Mouse (Mus musculus) stomach, embryonic 16.5 days (tissue): Measurements from ENCODE around the gene Frat2. TPM values are rescaled to one million over a fixed set of nuclear protein-coding genes. Genes with fewer than 3 reads are reported as not detected.
A peak's percentile ranks its signal among the peaks of the same experiment; 100 is the strongest.

Source experiments
- ATAC-seq: fragments of 200-750 bp; cut with Nextera tagmentation; 2 replicates; pipeline ENCODE4 v1.8.0; 2017; ENCODE audit warnings: moderate number of reproducible peaks, moderate TSS enrichment; ENCODE audit not compliant: insufficient read depth, low FRiP score
- H3K27ac ChIP-seq: fragments of 300-500 bp; sonication (generic); 2 replicates; pipeline ENCODE4 v1.5.1; 2014; ENCODE audit warnings: low read length
- H3K27me3 ChIP-seq: fragments of 300-500 bp; sonication (generic); 2 replicates; pipeline ENCODE4 v1.6.1; 2014; ENCODE audit warnings: low read length, control low read depth, mixed read lengths; ENCODE audit not compliant: control insufficient read depth, insufficient read depth
- H3K36me3 ChIP-seq: fragments of 300-500 bp; sonication (generic); 2 replicates; pipeline ENCODE4 v1.6.1; 2014; ENCODE audit warnings: low read length; ENCODE audit not compliant: control insufficient read depth, insufficient read depth
- H3K4me1 ChIP-seq: fragments of 300-500 bp; sonication (generic); 2 replicates; pipeline ENCODE4 v1.6.1; 2014; ENCODE audit warnings: low read length, control low read depth, mixed read lengths; ENCODE audit not compliant: control insufficient read depth, insufficient read depth
- H3K4me2 ChIP-seq: fragments of 300-500 bp; sonication (generic); 2 replicates; pipeline ENCODE4 v1.6.1; 2014; ENCODE audit warnings: low read depth, low read length, mixed read lengths
- H3K4me3 ChIP-seq: fragments of 300-500 bp; sonication (generic); replicated peaks from 2 replicates; pipeline ENCODE4 v1.5.1; 2014; ENCODE audit warnings: mild to moderate bottlenecking, low read length
- H3K9ac ChIP-seq: fragments of 300-500 bp; sonication (generic); 2 replicates; pipeline ENCODE4 v1.6.1; 2014; ENCODE audit warnings: low read length
- H3K9me3 ChIP-seq: fragments of 300-500 bp; sonication (generic); replicated peaks from 2 replicates; pipeline ENCODE4 v1.6.1; 2016; ENCODE audit warnings: low read length, control low read depth; ENCODE audit not compliant: control insufficient read depth
- WGBS: fragments of 180-500 bp; shearing (Covaris S2); extraction: QIAGEN DNeasy Blood & Tissue Kit; methylation state at CpG from one replicate; pipeline ENCODE4 v1.1.7; 2014; 5-methylcytosine and 5-hydroxymethylcytosine counted together
- polyA plus RNA-seq: library from polyadenylated mRNA; unstranded; fragments of >200 nt; fragmentation: Nextera tagmentation; extraction: Ambion mirVana; gene quantifications from 2 replicates; pipeline ENCODE4 v1.2.1, GENCODE M21; 2015

The Frat2 gene
- polyA plus RNA-seq, 1 experiment from 2014 or later, result 3.0 TPM

- H3K27me3 ChIP-seq, result no peaks in the 10 kb centered on the region
- ATAC-seq, result peak; percentile 100
- H3K4me2 ChIP-seq, result peak within 1 kb of the TSS; percentile 78
- peak within 1 kb of the TSS; percentile 99 for H3K4me3 ChIP-seq
- no peaks in the 10 kb centered on the region; the same call in 1 of the 2 replicates for H3K4me1 ChIP-seq
- peak within 1 kb of the TSS; percentile 55 for H3K27ac ChIP-seq
- no peaks in the 10 kb centered on the region for H3K36me3 ChIP-seq
- peak within 1 kb of the TSS; percentile 92 for H3K9ac ChIP-seq
- H3K9me3 ChIP-seq, result no peaks in the 10 kb centered on the region
- WGBS, result under 1% methylated on average over 47 of the region's 48 CpGs
Measured at GRCm38 (mm10) chr19:41801742-41802369, 46.1 kb downstream of the Frat2 start, which contains the start of gene Arhgap19. Arhgap19 (minus strand) TSS chr19:41802047.

GRCm38 (mm10) chr19:41800986-41801741 is 46.8 kb downstream of the Frat2 start:
- Histone ChIP-seq H3K4me2 (peak overlapping the region; percentile 78), H3K9ac (peak overlapping the region; percentile 92), H3K27me3 (no peaks in the 10 kb centered on the region), H3K4me3 (peak overlapping the region; percentile 99), H3K4me1 (no peaks in the 10 kb centered on the region; the same call in 1 of the 2 replicates), H3K36me3 (no peaks in the 10 kb centered on the region), H3K27ac (peak overlapping the region; percentile 55), H3K9me3 (no peaks in the 10 kb centered on the region)
- WGBS, result 2% methylated on average over 26 of the region's 26 CpGs
- no peak for ATAC-seq

GRCm38 (mm10) chr19:41800451-41800850 is 47.5 kb downstream of the Frat2 start:
- H3K27me3 ChIP-seq, result no peaks in the 10 kb centered on the region
- peak overlapping the region; percentile 99 for H3K4me3 ChIP-seq
- H3K27ac ChIP-seq, result no peak overlapping the region
- H3K9me3 ChIP-seq, result no peaks in the 10 kb centered on the region
- ATAC-seq, result no peak
- 0 out of 2 replicates have a peak overlapping the region, but pooled peaks have one; percentile 2 for H3K9ac ChIP-seq
- H3K36me3 ChIP-seq, result no peaks in the 10 kb centered on the region
- peak overlapping the region; percentile 78 for H3K4me2 ChIP-seq
- H3K4me1 ChIP-seq, result no peaks in the 10 kb centered on the region; the same call in 1 of the 2 replicates
- 46% methylated on average over 6 of the region's 6 CpGs for WGBS

GRCm38 (mm10) chr19:41797536-41797935 is 50.4 kb downstream of the Frat2 start:
- Histone ChIP-seq H3K4me2 (no peak overlapping the region), H3K27ac (no peak overlapping the region), H3K36me3 (no peaks in the 10 kb centered on the region), H3K9me3 (no peaks in the 10 kb centered on the region), H3K9ac (no peak overlapping the region), H3K4me1 (peaks cover 5% of the 10 kb centered on the region), H3K27me3 (no peaks in the 10 kb centered on the region), H3K4me3 (no peak overlapping the region)
- ATAC-seq, result no peak
- 87% methylated on average over 6 of the region's 6 CpGs for WGBS

- Histone ChIP-seq H3K27ac (no peak overlapping the region), H3K9me3 (no peaks in the 10 kb centered on the region), H3K36me3 (no peaks in the 10 kb centered on the region), H3K4me3 (no peak overlapping the region), H3K4me2 (no peak overlapping the region), H3K27me3 (no peaks in the 10 kb centered on the region), H3K9ac (no peak overlapping the region), H3K4me1 (peaks cover 5% of the 10 kb centered on the region; the same call in 1 of the 2 replicates)
- ATAC-seq, result no peak
- 76% methylated on average over 12 of the region's 12 CpGs for WGBS
Measured at GRCm38 (mm10) chr19:41796789-41797327, 51.1 kb downstream of the Frat2 start.

GRCm38 (mm10) chr19:41796148-41796760 is 51.7 kb downstream of the Frat2 start:
- H3K36me3 ChIP-seq, result no peaks in the 10 kb centered on the region
- H3K27me3 ChIP-seq, result no peaks in the 10 kb centered on the region
- no peak overlapping the region for H3K9ac ChIP-seq
- no peak overlapping the region for H3K27ac ChIP-seq
- no peak for ATAC-seq
- 56% methylated on average over 3 of the region's 3 CpGs for WGBS
- H3K4me1 ChIP-seq, result peaks cover 5% of the 10 kb centered on the region; the same call in 1 of the 2 replicates
- H3K4me2 ChIP-seq, result no peak overlapping the region
- no peaks in the 10 kb centered on the region for H3K9me3 ChIP-seq
- no peak overlapping the region for H3K4me3 ChIP-seq

Other genes with a start within 250 kb of the Frat2 start
- 0.69 and 0.97 TPM in 2 replicates for gene Slit1, start 104.5 kb downstream of the Frat2 start, polyA plus RNA-seq
- gene Arhgap19, start 46.1 kb downstream of the Frat2 start, polyA plus RNA-seq, result 18.8 and 20.3 TPM in 2 replicates
- gene Frat1, start 18.2 kb downstream of the Frat2 start, polyA plus RNA-seq, result 8.9 and 9.9 TPM in 2 replicates
- gene Rrp12, start 48.0 kb upstream of the Frat2 start, polyA plus RNA-seq, result 15.4 and 15.9 TPM in 2 replicates
- 706 and 744 TPM in 2 replicates for gene Pgam1, start 63.8 kb upstream of the Frat2 start, polyA plus RNA-seq
- 63.0 and 64.4 TPM in 2 replicates for gene Exosc1, start 85.3 kb upstream of the Frat2 start, polyA plus RNA-seq
- gene Zdhhc16, start 85.3 kb upstream of the Frat2 start, polyA plus RNA-seq, result 76.2 and 76.6 TPM in 2 replicates
- 27.6 and 31.5 TPM in 2 replicates for gene Mms19, start 133.0 kb upstream of the Frat2 start, polyA plus RNA-seq
- gene Ubtd1, start 133.6 kb upstream of the Frat2 start, polyA plus RNA-seq, result 13.4 and 14.8 TPM in 2 replicates
- 0.84 TPM in 1 of 2 replicates, not detected in the other for gene Ankrd2, start 187.9 kb upstream of the Frat2 start, polyA plus RNA-seq
- 3.5 and 3.6 TPM in 2 replicates for gene Hoga1, start 197.5 kb upstream of the Frat2 start, polyA plus RNA-seq
- gene 4933411K16Rik, start 204.1 kb upstream of the Frat2 start, polyA plus RNA-seq, result not detected in 2 replicates
- 15.3 and 16.0 TPM in 2 replicates for gene Morn4, start 238.2 kb upstream of the Frat2 start, polyA plus RNA-seq
- gene Pi4k2a, start 242.3 kb upstream of the Frat2 start, polyA plus RNA-seq, result 6.8 and 7.0 TPM in 2 replicates